Mouse (Mus musculus) heart, embryonic 16.5 days (tissue): ENCODE data around the gene Tmem210. TPM values are rescaled to one million over a fixed set of nuclear protein-coding genes. Genes with fewer than 3 reads are reported as not detected.

Experiments used
- ATAC-seq: fragments of 200-750 bp; cut with Nextera tagmentation; replicated peaks from 2 replicates; pipeline ENCODE4 v1.8.0; 2017; ENCODE audit warnings: moderate number of reproducible peaks; ENCODE audit not compliant: insufficient read depth, low FRiP score; ENCODE audit errors: extremely low read depth
- H3K27ac ChIP-seq: fragments of 300-500 bp; sonication (generic); 2 replicates; pipeline ENCODE4 v1.5.1; 2014; ENCODE audit warnings: mild to moderate bottlenecking, low read length, control low read depth, moderate library complexity
- H3K27me3 ChIP-seq: fragments of 300-500 bp; sonication (generic); 2 replicates; pipeline ENCODE4 v1.6.1; 2014; ENCODE audit warnings: low read length, mixed read lengths; ENCODE audit not compliant: control insufficient read depth, insufficient read depth
- H3K36me3 ChIP-seq: fragments of 300-500 bp; sonication (generic); 2 replicates; pipeline ENCODE4 v1.6.1; 2014; ENCODE audit not compliant: control insufficient read depth, insufficient read depth
- H3K4me1 ChIP-seq: fragments of 300-500 bp; sonication (generic); 2 replicates; pipeline ENCODE4 v1.6.1; 2014; ENCODE audit warnings: low read length, mixed read lengths; ENCODE audit not compliant: control insufficient read depth, insufficient read depth
- H3K4me2 ChIP-seq: fragments of 300-500 bp; sonication (generic); 2 replicates; pipeline ENCODE4 v1.6.1; 2014; ENCODE audit warnings: low read depth, mild to moderate bottlenecking, control low read depth, low read length
- H3K4me3 ChIP-seq: fragments of 300-500 bp; sonication (generic); 2 replicates; pipeline ENCODE4 v1.5.1; 2014; ENCODE audit warnings: mild to moderate bottlenecking, control low read depth, low read length
- H3K9ac ChIP-seq: fragments of 300-500 bp; sonication (generic); 2 replicates; pipeline ENCODE4 v1.6.1; 2014; ENCODE audit warnings: low read length, control low read depth
- H3K9me3 ChIP-seq: fragments of 300-500 bp; sonication (generic); replicated peaks from 2 replicates; pipeline ENCODE4 v1.6.1; 2016; ENCODE audit warnings: low read length; ENCODE audit not compliant: control insufficient read depth
- WGBS: fragments of 180-500 bp; shearing (Covaris S2); extraction: QIAGEN DNeasy Blood & Tissue Kit; methylation state at CpG from one replicate; pipeline ENCODE4 v1.1.7; 2014; 5-methylcytosine and 5-hydroxymethylcytosine counted together
- polyA plus RNA-seq: library from polyadenylated mRNA; unstranded; fragments of >200 nt; fragmentation: Nextera tagmentation; extraction: Ambion mirVana; gene quantifications from 2 replicates; pipeline ENCODE4 v1.2.1, GENCODE M21; 2015

The Tmem210 gene
- polyA plus RNA-seq, 1 experiment from 2014 or later: not detected

DNA sequence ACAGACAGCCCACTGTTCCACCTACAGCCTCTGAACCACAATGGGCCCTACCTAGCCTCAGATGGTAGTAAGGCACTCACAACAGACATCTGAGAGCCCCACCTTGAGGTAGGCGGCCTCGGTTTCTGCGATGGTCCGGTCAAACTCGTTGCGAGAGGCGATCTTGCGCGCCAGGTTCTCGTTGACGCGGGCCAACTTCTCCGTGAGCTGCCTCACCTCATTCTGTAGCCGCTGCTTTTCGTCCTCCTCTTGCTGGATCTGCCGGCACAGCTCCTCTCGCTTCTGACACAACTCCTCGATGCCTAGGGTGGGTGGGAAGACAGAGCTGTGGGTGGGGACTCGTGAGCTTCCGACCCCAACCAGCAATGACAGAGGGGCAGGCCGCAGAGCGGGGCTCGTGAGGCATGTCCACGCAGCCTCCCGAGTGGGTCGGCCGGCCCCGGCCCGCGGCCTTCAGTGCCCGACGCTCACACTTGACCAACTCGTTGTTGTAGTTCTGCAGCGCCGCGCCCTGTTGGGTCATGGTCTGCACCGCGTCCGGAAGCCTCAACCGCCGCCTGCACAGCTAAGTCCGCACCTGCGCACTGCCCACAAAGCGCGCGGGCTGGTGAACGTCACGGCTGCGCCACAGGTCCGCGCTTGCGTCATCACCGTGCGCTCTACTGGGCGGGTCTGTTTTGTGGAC, 16.0 kb upstream of the Tmem210 start, which contains the start of the genes Ssna1 and Anapc2:
Gene Ssna1, minus strand, starts transcription at position 612 of the 685 bp plus-strand sequence.
Gene Anapc2, plus strand, starts transcription at position 652 of the 685 bp plus-strand sequence.
- H3K4me1 ChIP-seq: peaks cover 25% of the 10 kb centered on the region
- H3K9me3 ChIP-seq: no peaks in the 10 kb centered on the region
- no peaks in the 10 kb centered on the region for H3K27me3 ChIP-seq
- H3K4me2 ChIP-seq: peak within 1 kb of the TSS; percentile 96
- WGBS: under 1% methylated on average over 55 of the region's 55 CpGs
- H3K9ac ChIP-seq: peak within 1 kb of the TSS; percentile 82
- peak within 1 kb of the TSS; percentile 86 for H3K27ac ChIP-seq
- H3K4me3 ChIP-seq: peak within 1 kb of the TSS; percentile 78
- peaks cover 33% of the 10 kb centered on the region for H3K36me3 ChIP-seq
- ATAC-seq: peak; percentile 96

DNA sequence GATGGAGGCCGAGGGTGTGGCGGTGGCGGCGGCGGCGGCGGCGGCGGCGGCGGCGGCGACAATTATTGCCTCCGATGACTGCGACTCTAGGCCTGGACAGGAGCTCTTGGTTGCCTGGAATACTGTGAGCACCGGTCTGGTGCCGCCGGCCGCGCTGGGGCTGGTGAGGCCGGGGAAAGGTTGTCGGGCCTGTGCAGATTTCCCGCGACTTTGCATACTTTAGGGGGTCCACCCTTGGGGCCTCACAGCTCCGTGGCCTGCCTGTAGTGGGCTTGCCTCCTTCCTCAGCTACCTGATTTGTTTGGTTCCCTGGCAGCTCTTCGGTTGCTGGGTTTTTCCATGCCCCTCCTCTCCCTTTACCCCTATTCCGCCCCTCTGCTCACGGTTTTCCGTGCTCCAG, 15.4 kb upstream of the Tmem210 start:
- Histone ChIP-seq H3K4me2 (peak overlapping the region; percentile 96), H3K4me3 (peak overlapping the region; percentile 78), H3K27ac (peak overlapping the region; percentile 65), H3K36me3 (peaks cover 35% of the 10 kb centered on the region), H3K27me3 (no peaks in the 10 kb centered on the region), H3K4me1 (peaks cover 19% of the 10 kb centered on the region), H3K9me3 (no peaks in the 10 kb centered on the region), H3K9ac (peak overlapping the region; percentile 82)
- ATAC-seq: peak; percentile 47
- WGBS: 0% methylated on average over 23 of the region's 29 CpGs

DNA sequence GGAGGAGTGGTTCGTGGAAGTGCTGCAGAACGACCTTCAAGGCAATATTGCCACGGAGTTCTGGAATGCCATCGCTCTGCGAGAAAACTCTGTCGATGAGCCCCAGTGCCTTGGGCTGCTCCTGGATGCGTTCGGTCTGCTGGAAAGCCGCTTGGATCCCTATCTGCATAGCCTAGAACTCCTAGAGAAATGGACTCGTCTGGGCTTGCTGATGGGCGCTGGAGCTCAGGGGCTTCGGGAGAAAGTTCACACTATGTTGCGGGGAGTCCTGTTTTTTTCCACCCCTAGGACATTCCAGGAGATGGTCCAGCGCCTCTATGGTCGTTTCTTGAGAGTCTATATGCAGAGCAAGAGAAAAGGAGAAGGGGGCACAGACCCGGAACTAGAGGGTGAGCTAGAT, 14.9 kb upstream of the Tmem210 start:
- 32% methylated on average over 16 of the region's 16 CpGs for WGBS
- peak overlapping the region; percentile 82 for H3K9ac ChIP-seq
- H3K36me3 ChIP-seq: peaks cover 40% of the 10 kb centered on the region
- H3K4me1 ChIP-seq: peaks cover 17% of the 10 kb centered on the region
- H3K4me3 ChIP-seq: peak overlapping the region; percentile 78
- peak overlapping the region; percentile 65 for H3K27ac ChIP-seq
- no peaks in the 10 kb centered on the region for H3K9me3 ChIP-seq
- H3K27me3 ChIP-seq: no peaks in the 10 kb centered on the region
- peak overlapping the region; percentile 96 for H3K4me2 ChIP-seq
- ATAC-seq: no peak

DNA sequence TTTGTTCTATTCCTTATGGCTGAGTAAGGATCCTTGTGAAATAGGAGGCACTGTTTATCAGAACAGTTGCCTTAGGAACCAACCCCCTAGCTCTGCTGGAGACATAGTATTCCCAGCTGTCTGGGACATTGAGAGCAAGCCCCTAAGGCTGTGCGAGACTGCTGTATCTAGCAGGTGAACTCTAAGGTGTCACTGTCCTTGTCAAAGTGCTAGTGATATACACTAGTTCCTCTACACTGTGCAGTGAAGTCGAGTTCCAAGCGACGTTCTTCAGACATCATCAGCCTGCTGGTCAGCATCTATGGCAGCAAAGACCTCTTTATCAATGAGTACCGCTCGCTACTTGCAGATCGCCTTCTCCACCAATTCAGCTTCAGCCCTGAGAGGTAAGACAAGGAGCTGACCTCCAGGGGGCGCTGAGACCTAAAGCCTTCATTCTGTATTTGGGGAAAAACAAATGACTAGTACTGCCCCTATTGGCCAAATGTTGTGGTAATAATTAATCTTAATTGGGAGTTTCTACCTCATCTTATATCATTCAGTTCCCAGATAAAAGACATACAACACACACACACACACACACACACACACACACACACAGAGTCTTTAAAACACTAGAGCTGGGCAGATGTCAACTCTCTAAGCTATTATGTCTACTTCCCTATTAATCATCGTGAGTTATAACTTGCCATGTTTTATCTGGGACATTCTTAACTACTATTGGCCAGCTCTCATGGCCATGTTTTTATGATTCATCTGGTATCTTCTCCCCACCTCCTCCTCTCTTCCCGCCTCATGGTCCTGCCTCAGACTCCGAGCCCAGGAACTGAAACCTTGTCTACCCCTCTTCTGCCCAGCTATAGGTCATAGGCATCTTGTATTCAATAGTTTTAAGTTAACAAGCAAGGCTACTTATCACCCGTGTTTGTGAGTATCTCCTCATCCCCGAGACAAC, 8.7 kb upstream of the Tmem210 start:
- H3K4me3 ChIP-seq: no peak overlapping the region
- no peaks in the 10 kb centered on the region for H3K27me3 ChIP-seq
- no peak overlapping the region for H3K9ac ChIP-seq
- no peak overlapping the region for H3K27ac ChIP-seq
- H3K4me2 ChIP-seq: no peak overlapping the region
- peak; percentile 58; the same call in 1 of the 2 replicates for ATAC-seq
- no peaks in the 10 kb centered on the region for H3K4me1 ChIP-seq
- WGBS: 60% methylated on average over 13 of the region's 13 CpGs
- peaks cover 72% of the 10 kb centered on the region for H3K36me3 ChIP-seq
- H3K9me3 ChIP-seq: no peaks in the 10 kb centered on the region

DNA sequence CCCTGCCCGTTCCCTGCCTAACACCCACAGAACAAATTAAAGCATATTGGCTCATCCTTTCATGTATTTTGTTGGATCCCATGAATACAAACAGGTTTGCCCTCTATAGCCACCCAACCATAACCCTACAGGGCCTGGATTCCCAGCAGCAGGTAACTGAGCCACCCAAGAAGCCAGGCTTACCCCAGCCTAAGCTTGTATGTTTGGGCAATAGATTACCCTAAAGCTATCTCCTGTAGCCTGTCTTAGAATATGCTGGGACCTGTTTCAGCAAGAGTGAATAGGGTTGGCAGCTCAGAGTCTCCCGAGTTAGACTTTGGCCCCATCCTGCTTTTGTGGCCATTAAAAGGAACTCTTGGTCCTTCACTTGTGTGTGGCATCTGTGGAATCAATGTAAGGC, 2.4 kb upstream of the Tmem210 start:
- WGBS: 86% methylated on average over 2 of the region's 2 CpGs
- Histone ChIP-seq H3K4me3 (no peak overlapping the region), H3K9ac (no peak overlapping the region), H3K4me1 (peaks cover 8% of the 10 kb centered on the region; the same call in 1 of the 2 replicates), H3K9me3 (no peaks in the 10 kb centered on the region), H3K36me3 (peaks cover 41% of the 10 kb centered on the region), H3K27ac (no peak overlapping the region), H3K4me2 (no peak overlapping the region), H3K27me3 (peaks cover 29% of the 10 kb centered on the region)
- no peak for ATAC-seq

DNA sequence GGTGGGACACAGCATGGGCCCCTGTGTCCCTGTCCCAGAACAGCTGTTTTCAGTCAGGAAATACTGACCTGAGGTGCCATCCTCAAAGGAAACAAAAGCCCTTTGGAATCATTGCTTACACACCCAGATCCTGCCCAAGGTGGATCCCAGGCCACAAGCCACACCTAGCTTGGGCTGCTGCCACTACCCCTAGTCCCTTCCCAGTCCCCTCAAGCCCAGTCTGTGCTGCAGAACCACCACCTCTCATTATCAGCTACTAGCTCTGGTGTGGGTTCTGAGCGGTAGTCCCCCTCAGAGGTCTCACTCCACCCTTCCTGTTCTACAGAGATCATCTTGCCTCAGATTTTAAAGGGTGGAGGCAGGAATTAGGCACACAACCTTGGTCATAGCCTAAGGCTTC, 1.6 kb upstream of the Tmem210 start:
- peaks cover 33% of the 10 kb centered on the region for H3K36me3 ChIP-seq
- no peaks in the 10 kb centered on the region for H3K9me3 ChIP-seq
- no peak for ATAC-seq
- peaks cover 11% of the 10 kb centered on the region; the same call in 1 of the 2 replicates for H3K4me1 ChIP-seq
- peaks cover 36% of the 10 kb centered on the region for H3K27me3 ChIP-seq
- H3K4me2 ChIP-seq: no peak overlapping the region
- H3K27ac ChIP-seq: no peak overlapping the region; the same call in 1 of the 2 replicates
- no peak overlapping the region for H3K9ac ChIP-seq
- H3K4me3 ChIP-seq: no peak overlapping the region
- WGBS: 71% methylated on average over 1 of the region's 1 CpGs

DNA sequence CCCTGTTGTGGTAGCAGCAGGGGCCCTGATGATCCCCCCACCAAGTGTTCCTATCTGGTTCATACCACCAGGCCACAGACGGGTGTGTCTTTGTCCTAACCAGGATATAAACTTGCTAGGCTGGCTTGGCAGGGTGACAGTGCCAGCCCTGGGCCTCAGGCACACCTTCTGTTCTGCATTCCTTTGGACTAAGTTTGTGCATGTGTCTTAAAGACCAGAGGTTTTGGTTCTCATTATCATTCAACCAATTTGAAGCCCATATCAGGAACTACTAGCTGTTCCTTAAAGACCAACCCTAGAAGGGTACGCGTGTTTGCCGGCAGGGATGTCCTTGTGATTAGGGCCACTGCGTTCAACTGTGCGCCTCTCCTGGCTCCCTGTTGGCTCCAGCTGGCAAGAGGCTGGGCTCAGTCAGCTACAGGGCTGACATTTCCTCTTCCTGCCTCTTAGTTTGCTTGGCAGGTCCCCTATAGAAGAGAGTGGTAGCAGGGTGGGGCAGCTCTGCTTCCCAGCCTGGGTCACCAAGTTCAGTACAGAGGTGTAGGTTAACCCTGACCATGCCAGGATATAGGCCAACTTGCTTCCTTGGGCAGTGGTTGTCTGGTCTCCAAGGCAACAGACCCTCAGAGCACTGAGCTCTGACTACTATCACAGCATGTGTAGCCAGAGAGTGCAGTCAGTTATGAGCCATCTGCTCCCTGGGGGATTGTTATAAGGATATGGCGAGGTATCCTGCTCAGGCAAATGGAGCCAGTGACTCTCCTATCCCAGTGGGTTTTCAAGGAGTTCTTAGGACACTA, 908 bp upstream of the Tmem210 start:
- peaks cover 30% of the 10 kb centered on the region for H3K36me3 ChIP-seq
- peaks cover 11% of the 10 kb centered on the region for H3K4me1 ChIP-seq
- no peak overlapping the region for H3K27ac ChIP-seq
- H3K9me3 ChIP-seq: no peaks in the 10 kb centered on the region
- no peak overlapping the region for H3K4me3 ChIP-seq
- H3K4me2 ChIP-seq: no peak overlapping the region
- peaks cover 44% of the 10 kb centered on the region for H3K27me3 ChIP-seq
- 0 out of 2 replicates have a peak, but pooled peaks have one; percentile 28 for ATAC-seq
- 36% methylated on average over 7 of the region's 7 CpGs for WGBS
- H3K9ac ChIP-seq: no peak overlapping the region

DNA sequence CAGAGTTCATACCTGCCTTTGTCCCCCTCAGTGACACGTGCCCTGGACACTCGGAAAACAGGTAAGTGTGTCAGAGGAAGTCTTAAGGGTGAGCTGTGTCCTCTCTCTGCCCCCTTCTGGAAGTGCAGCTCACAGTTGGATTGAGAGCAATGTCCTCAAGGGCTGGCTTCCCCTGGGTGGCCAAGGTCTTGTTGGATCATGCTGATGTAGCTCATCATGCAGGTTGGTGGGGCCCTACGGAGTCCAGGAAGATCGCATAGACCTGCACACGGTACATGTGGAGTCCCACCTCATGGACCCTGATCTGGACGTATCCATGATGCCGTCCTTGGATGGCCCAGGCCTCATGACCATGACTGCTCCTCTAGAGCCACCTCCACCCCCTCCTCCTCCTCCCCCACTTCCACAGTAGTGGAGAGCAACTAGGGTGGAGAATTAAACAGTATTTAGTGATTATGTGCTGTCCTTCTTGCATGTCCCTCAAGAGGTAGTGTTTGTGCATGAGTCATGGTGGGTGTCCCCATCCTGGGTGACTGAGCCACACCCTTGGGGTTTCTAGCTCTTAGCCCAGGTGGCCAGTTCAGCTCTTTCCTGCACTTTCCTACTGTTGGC, 895 bp downstream of the Tmem210 start:
- Histone ChIP-seq H3K27ac (no peak overlapping the region), H3K27me3 (peaks cover 61% of the 10 kb centered on the region), H3K9me3 (no peaks in the 10 kb centered on the region), H3K4me3 (no peak overlapping the region), H3K36me3 (peaks cover 17% of the 10 kb centered on the region), H3K4me1 (peaks cover 13% of the 10 kb centered on the region), H3K9ac (no peak overlapping the region), H3K4me2 (no peak overlapping the region)
- WGBS: 78% methylated on average over 7 of the region's 7 CpGs
- ATAC-seq: no peak
